Mouse (Mus musculus): ENCODE measurements at regions not wholly inside any gene's neighbourhood (a gene's known extent, or its start where the extent isn't known, plus 50 kb on each side); places are given as distances from the start of the nearest gene placed in this dataset.

DNA sequence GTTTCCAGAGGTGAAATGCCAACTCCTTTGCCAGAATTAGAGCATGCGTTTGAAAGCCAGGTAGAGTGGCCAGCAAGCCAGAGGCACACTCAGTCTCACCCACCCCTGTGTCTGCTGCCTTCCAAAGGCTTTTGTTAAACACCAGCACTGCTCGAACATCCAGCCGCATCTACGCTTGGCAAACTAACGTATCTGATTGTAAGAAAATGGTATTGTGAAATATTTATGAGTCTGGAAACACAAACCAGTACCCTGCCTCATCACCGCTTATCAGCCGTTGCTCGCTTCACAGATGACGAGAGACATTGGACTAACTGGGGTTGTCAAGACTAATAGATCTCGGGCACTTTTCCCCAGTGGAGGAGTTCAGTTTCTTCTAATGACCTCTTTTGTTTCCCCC lies 287.3 kb downstream of the Rwdd3 start:
- no peaks in the 10 kb centered on the region for H3K27me3 ChIP-seq (ENCODE audit: control insufficient read depth, insufficient read depth, low read length)
- no peaks in the 10 kb centered on the region for H3K4me1 ChIP-seq (ENCODE audit: control insufficient read depth, insufficient read depth, low read length)
- no peak overlapping the region for H3K27ac ChIP-seq (ENCODE audit: low read length)
- no peak overlapping the region for H3K4me3 ChIP-seq (ENCODE audit: low read depth, low read length)
- no peaks in the 10 kb centered on the region for H3K9me3 ChIP-seq (ENCODE audit: control insufficient read depth, low read depth, low read length)
- H3K4me2 ChIP-seq (replicated peaks; ENCODE audit: low read depth, low read length) = no peak overlapping the region
- ATAC-seq (ENCODE audit: insufficient number of reproducible peaks, insufficient read depth, low FRiP score, low read depth) = no peak
- 50% methylated on average over 10 of the region's 10 CpGs for WGBS
- no peak overlapping the region for H3K9ac ChIP-seq (replicated peaks; ENCODE audit: low read depth, low read length)
- H3K36me3 ChIP-seq (ENCODE audit: control insufficient read depth, insufficient read depth, low read length) = no peaks in the 10 kb centered on the region

DNA sequence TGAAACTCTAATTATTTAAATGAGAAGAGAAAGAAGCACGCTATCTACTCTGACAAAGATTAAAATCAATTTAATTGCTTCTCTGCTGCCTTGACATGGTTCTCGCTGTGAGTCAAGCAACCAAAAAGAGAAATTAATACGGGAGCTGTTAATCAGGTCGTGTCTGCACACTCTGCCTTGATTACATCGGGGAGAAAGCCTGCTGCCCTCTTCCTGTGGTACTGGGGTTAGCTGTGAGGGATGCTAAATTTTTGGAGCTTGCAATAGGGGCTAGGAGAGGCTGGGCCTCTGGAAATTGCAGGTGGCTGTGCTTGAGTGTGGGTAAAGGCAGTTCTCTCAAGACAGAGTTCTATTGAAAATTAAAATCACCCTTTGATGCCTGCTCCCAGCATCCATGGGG lies 287.8 kb downstream of the Rwdd3 start:
- Histone ChIP-seq H3K4me2 (replicated peaks; ENCODE audit: low read depth, low read length) (no peak overlapping the region), H3K9ac (replicated peaks; ENCODE audit: low read depth, low read length) (no peak overlapping the region), H3K27ac (ENCODE audit: low read length) (no peak overlapping the region), H3K4me3 (ENCODE audit: low read depth, low read length) (no peak overlapping the region), H3K27me3 (ENCODE audit: control insufficient read depth, insufficient read depth, low read length) (no peaks in the 10 kb centered on the region), H3K9me3 (ENCODE audit: control insufficient read depth, low read depth, low read length) (no peaks in the 10 kb centered on the region), H3K36me3 (ENCODE audit: control insufficient read depth, insufficient read depth, low read length) (no peaks in the 10 kb centered on the region), H3K4me1 (ENCODE audit: control insufficient read depth, insufficient read depth, low read length) (no peaks in the 10 kb centered on the region)
- no peak for ATAC-seq (ENCODE audit: insufficient number of reproducible peaks, insufficient read depth, low FRiP score, low read depth)
- WGBS = 51% methylated on average over 5 of the region's 5 CpGs

DNA sequence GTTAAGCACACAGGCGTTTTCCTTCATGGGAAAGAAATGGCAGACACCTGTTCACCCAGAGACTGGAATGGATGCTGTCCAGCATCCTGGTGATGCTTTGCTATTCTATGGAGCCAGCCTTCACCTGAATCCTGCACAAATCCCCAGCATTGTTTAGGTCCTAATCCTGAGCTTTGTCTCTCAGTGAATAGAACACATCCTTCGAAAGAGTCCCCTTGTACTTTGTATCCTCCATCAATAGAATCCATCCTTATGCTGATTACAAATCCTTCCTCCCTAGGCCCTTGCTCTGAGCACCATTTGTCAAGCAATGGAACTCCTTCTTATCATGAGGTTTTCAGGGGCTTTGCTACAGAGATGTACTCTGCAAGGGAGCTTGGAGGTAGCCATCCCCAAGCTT lies 292.1 kb downstream of the Rwdd3 start:
- no peak overlapping the region for H3K27ac ChIP-seq (ENCODE audit: low read length)
- no peaks in the 10 kb centered on the region for H3K27me3 ChIP-seq (ENCODE audit: control insufficient read depth, insufficient read depth, low read length)
- ATAC-seq (ENCODE audit: insufficient number of reproducible peaks, insufficient read depth, low FRiP score, low read depth) = no peak
- H3K36me3 ChIP-seq (ENCODE audit: control insufficient read depth, insufficient read depth, low read length) = no peaks in the 10 kb centered on the region
- no peak overlapping the region for H3K4me2 ChIP-seq (replicated peaks; ENCODE audit: low read depth, low read length)
- no peaks in the 10 kb centered on the region for H3K4me1 ChIP-seq (ENCODE audit: control insufficient read depth, insufficient read depth, low read length)
- WGBS = 81% methylated on average over 2 of the region's 2 CpGs
- no peak overlapping the region for H3K4me3 ChIP-seq (ENCODE audit: low read depth, low read length)
- no peak overlapping the region for H3K9ac ChIP-seq (replicated peaks; ENCODE audit: low read depth, low read length)
- H3K9me3 ChIP-seq (ENCODE audit: control insufficient read depth, low read depth, low read length) = no peaks in the 10 kb centered on the region

DNA sequence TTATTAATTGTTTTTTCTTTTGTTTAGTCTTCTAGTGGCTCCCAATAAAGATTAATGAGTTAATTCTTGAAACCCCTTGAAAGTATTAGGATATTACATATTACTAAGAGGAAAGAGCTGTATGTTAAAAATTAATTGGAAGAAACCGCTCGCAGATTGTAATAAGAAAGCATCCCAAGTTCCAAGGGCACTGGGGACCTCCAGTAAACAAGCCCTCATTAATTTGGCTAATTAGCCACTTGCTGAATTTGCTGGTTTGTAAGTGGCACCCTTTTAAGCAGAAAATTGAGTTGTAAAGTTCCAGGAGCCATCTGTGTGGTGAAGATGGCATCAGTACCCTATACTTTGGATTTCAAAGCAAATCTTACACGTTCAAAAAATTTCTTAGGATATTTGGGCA lies 295.8 kb downstream of the Rwdd3 start:
- ATAC-seq (ENCODE audit: insufficient number of reproducible peaks, insufficient read depth, low FRiP score, low read depth) = no peak
- no peaks in the 10 kb centered on the region for H3K36me3 ChIP-seq (ENCODE audit: control insufficient read depth, insufficient read depth, low read length)
- H3K27me3 ChIP-seq (ENCODE audit: control insufficient read depth, insufficient read depth, low read length) = no peaks in the 10 kb centered on the region
- H3K4me2 ChIP-seq (replicated peaks; ENCODE audit: low read depth, low read length) = no peak overlapping the region
- 89% methylated on average over 3 of the region's 3 CpGs for WGBS
- no peak overlapping the region for H3K27ac ChIP-seq (ENCODE audit: low read length)
- H3K4me3 ChIP-seq (ENCODE audit: low read depth, low read length) = no peak overlapping the region
- H3K9ac ChIP-seq (replicated peaks; ENCODE audit: low read depth, low read length) = no peak overlapping the region
- no peaks in the 10 kb centered on the region for H3K9me3 ChIP-seq (ENCODE audit: control insufficient read depth, low read depth, low read length)
- H3K4me1 ChIP-seq (ENCODE audit: control insufficient read depth, insufficient read depth, low read length) = no peaks in the 10 kb centered on the region

DNA sequence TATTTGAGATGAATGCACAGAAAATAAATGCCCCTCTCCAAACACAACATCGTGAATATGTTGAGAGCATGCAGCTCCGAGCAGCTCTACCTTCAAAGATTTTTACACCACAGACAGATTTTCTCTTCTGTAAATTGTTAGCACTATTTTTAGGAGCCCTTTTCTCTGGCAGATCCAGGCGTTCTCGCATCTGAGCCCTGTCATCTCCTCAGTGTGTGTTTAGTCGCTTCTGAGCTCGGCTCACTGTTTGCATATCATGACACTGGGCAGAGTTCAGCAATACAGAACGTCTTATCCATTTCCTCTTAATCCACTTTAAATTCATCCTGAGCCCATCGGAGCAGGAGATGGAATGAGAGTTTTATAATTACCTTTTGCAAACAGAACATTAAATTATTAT lies 306.5 kb downstream of the Rwdd3 start:
- Histone ChIP-seq H3K4me1 (ENCODE audit: control insufficient read depth, insufficient read depth, low read length) (no peaks in the 10 kb centered on the region), H3K9me3 (ENCODE audit: control insufficient read depth, low read depth, low read length) (no peaks in the 10 kb centered on the region), H3K36me3 (ENCODE audit: control insufficient read depth, insufficient read depth, low read length) (no peaks in the 10 kb centered on the region), H3K4me3 (ENCODE audit: low read depth, low read length) (no peak overlapping the region), H3K27me3 (ENCODE audit: control insufficient read depth, insufficient read depth, low read length) (no peaks in the 10 kb centered on the region), H3K9ac (replicated peaks; ENCODE audit: low read depth, low read length) (no peak overlapping the region), H3K27ac (ENCODE audit: low read length) (no peak overlapping the region), H3K4me2 (replicated peaks; ENCODE audit: low read depth, low read length) (no peak overlapping the region)
- ATAC-seq (ENCODE audit: insufficient number of reproducible peaks, insufficient read depth, low FRiP score, low read depth) = no peak
- WGBS = 30% methylated on average over 8 of the region's 8 CpGs

- no peaks in the 10 kb centered on the region for H3K4me1 ChIP-seq (ENCODE audit: control insufficient read depth, insufficient read depth, low read length)
- H3K27ac ChIP-seq (ENCODE audit: low read length) = no peak overlapping the region
- WGBS = 80% methylated on average over 4 of the region's 4 CpGs
- no peaks in the 10 kb centered on the region for H3K36me3 ChIP-seq (ENCODE audit: control insufficient read depth, insufficient read depth, low read length)
- ATAC-seq (ENCODE audit: insufficient number of reproducible peaks, insufficient read depth, low FRiP score, low read depth) = no peak
- H3K4me2 ChIP-seq (replicated peaks; ENCODE audit: low read depth, low read length) = no peak overlapping the region
- H3K4me3 ChIP-seq (ENCODE audit: low read depth, low read length) = no peak overlapping the region
- H3K9ac ChIP-seq (replicated peaks; ENCODE audit: low read depth, low read length) = no peak overlapping the region
- H3K27me3 ChIP-seq (ENCODE audit: control insufficient read depth, insufficient read depth, low read length) = no peaks in the 10 kb centered on the region
- no peaks in the 10 kb centered on the region for H3K9me3 ChIP-seq (ENCODE audit: control insufficient read depth, low read depth, low read length)
Measured at GRCm38 (mm10) chr3:120861641-120862040, 309.9 kb downstream of the Rwdd3 start.

DNA sequence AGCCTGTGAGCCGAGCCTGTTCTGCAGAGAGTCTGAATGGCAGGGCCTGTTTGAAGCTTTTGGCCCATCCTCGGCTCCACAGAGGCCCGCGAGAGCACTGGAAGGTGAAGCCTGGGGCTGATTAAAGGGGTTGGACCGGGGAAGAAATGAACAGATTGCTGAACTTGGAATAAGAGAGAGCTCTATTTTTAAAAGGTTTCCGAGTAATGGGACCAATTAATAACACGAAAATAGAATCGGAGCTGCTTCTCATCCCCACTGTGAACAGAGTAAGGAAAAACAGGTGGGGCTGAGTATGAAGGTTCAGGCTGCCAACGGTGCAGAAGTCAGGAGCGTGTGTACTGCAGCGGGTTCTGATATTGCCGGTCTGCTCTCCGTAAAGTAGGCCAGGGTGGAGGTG lies 313.2 kb downstream of the Rwdd3 start:
- Histone ChIP-seq H3K4me1 (ENCODE audit: control insufficient read depth, insufficient read depth, low read length) (no peaks in the 10 kb centered on the region), H3K4me3 (ENCODE audit: low read depth, low read length) (no peak overlapping the region), H3K27me3 (ENCODE audit: control insufficient read depth, insufficient read depth, low read length) (no peaks in the 10 kb centered on the region), H3K9me3 (ENCODE audit: control insufficient read depth, low read depth, low read length) (no peaks in the 10 kb centered on the region), H3K9ac (replicated peaks; ENCODE audit: low read depth, low read length) (no peak overlapping the region), H3K27ac (ENCODE audit: low read length) (no peak overlapping the region), H3K4me2 (replicated peaks; ENCODE audit: low read depth, low read length) (no peak overlapping the region), H3K36me3 (ENCODE audit: control insufficient read depth, insufficient read depth, low read length) (no peaks in the 10 kb centered on the region)
- ATAC-seq (ENCODE audit: insufficient number of reproducible peaks, insufficient read depth, low FRiP score, low read depth) = no peak
- WGBS = 81% methylated on average over 13 of the region's 13 CpGs

DNA sequence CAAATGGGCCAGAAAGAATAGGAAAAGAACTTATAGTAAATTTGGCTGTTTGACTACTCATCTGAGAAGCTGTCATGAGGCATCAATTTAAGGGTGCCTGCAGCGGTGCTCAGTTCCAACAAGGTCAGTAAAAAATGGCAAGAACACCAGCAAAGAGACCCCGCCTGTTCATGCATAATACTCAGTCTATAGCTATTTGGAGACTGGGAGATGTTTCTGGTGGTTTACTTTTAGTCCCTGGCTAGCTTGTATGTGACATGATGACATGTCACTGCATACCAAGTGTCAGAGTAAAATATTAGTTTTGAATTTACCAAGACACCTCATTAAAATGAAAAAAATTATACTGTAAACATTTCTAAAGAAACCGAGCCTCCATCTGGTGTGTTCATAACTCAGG lies 317.2 kb downstream of the Rwdd3 start:
- Histone ChIP-seq H3K27me3 (ENCODE audit: control insufficient read depth, insufficient read depth, low read length) (no peaks in the 10 kb centered on the region), H3K27ac (ENCODE audit: low read length) (no peak overlapping the region), H3K4me3 (ENCODE audit: low read depth, low read length) (no peak overlapping the region), H3K9ac (replicated peaks; ENCODE audit: low read depth, low read length) (no peak overlapping the region), H3K4me2 (replicated peaks; ENCODE audit: low read depth, low read length) (no peak overlapping the region), H3K36me3 (ENCODE audit: control insufficient read depth, insufficient read depth, low read length) (no peaks in the 10 kb centered on the region), H3K4me1 (ENCODE audit: control insufficient read depth, insufficient read depth, low read length) (no peaks in the 10 kb centered on the region), H3K9me3 (ENCODE audit: control insufficient read depth, low read depth, low read length) (no peaks in the 10 kb centered on the region)
- WGBS = 76% methylated on average over 3 of the region's 3 CpGs
- no peak for ATAC-seq (ENCODE audit: insufficient number of reproducible peaks, insufficient read depth, low FRiP score, low read depth)

GRCm38 (mm10) chr3:120843623-120844022 lies 327.9 kb downstream of the Rwdd3 start:
- no peaks in the 10 kb centered on the region for H3K4me1 ChIP-seq (ENCODE audit: control insufficient read depth, insufficient read depth, low read length)
- no peak overlapping the region for H3K4me3 ChIP-seq (ENCODE audit: low read depth, low read length)
- no peak overlapping the region for H3K9ac ChIP-seq (replicated peaks; ENCODE audit: low read depth, low read length)
- H3K27ac ChIP-seq (ENCODE audit: low read length) = no peak overlapping the region
- no peaks in the 10 kb centered on the region for H3K9me3 ChIP-seq (ENCODE audit: control insufficient read depth, low read depth, low read length)
- H3K27me3 ChIP-seq (ENCODE audit: control insufficient read depth, insufficient read depth, low read length) = no peaks in the 10 kb centered on the region
- no peak for ATAC-seq (ENCODE audit: insufficient number of reproducible peaks, insufficient read depth, low FRiP score, low read depth)
- no peaks in the 10 kb centered on the region for H3K36me3 ChIP-seq (ENCODE audit: control insufficient read depth, insufficient read depth, low read length)
- no peak overlapping the region for H3K4me2 ChIP-seq (replicated peaks; ENCODE audit: low read depth, low read length)
- 90% methylated on average over 2 of the region's 2 CpGs for WGBS

All from stomach, embryonic 14.5 days (tissue).